In the genomic region with DNA sequence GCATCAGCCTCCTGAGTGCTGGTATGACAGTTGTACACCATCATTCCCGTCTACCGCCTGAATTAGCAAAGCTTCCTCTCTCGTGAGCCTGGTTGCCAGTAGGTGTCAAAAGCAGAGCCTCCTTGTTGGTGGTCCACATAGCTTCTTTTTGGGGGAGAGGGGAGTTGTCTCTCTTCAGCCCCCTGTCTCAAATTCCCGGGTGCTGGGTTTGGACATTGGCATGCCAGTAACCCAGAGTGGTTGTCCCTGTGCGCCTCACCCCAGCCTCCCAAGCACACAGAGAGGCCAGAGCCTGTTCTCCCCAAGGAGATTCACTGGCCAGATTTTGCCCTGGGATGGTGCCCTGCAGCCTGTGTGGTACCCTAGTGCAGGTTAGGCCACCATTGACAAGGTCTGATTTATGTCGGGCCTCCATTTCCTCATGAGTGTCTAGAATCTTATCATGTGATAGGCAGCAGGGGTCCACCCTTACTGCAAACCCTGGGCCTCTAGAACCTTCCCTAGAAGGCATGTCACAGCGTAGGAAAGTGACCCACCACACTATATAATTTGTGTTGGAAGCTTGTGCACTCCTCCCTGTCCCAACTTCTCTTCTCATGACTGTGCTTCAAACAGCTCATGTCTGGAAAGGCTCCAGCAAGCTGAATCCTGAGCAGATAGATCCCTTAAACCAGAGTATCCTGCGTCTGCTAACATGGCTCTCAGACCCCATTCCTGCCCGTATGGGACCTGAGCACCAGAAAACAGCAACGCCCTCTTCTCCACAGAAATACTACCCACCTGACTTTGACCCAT, we compare ENCODE assay signal across 8 mouse cellular contexts. TPM values are rescaled to one million over a fixed set of nuclear protein-coding genes. Genes with fewer than 3 reads are reported as not detected.
A peak's percentile ranks its signal among the peaks of the same experiment; 100 is the strongest.
DNase-seq lines count a peak whose midpoint lies in the region; ATAC-seq lines count a peak whose summit lies in the region.

No protein-coding gene starts in this region.

- H3K36me3 ChIP-seq in megakaryocyte, embryonic 14.5 days (replicated peaks; ENCODE audit: low read length), result peaks cover 63% of the 10 kb centered on the region
- H3K36me3 ChIP-seq in erythroblast, embryonic 14.5 days (ENCODE audit: control insufficient read depth), result peaks cover 48% of the 10 kb centered on the region
- peaks cover 9% of the 10 kb centered on the region for H3K36me3 ChIP-seq in intestine, embryonic 16.5 days (ENCODE audit: control insufficient read depth, insufficient read depth, low read length)
- peaks cover 19% of the 10 kb centered on the region for H3K36me3 ChIP-seq in neural tube, embryonic 15.5 days

- DNase-seq in B cell, adult 2 months, result no peak
- no peak for DNase-seq in adrenal gland, adult 18-20 months (ENCODE audit: low spot score in 2 of 2)
- DNase-seq in adrenal gland, postnatal 14 days, result no peak

- peak overlapping the region; percentile 75 for H3K9ac ChIP-seq in intestine, embryonic 16.5 days (ENCODE audit: low read depth, low read length)
- H3K9ac ChIP-seq in neural tube, embryonic 15.5 days (replicated peaks), result peak overlapping the region; percentile 53

- no peak for ATAC-seq in megakaryocyte, adult 5-6 weeks (ENCODE audit: poor library complexity, severe bottlenecking)
- ATAC-seq in intestine, embryonic 16.5 days, result no peak
- ATAC-seq in neural tube, embryonic 15.5 days (ENCODE audit: low FRiP score), result no peak

- 74% methylated on average over 10 of the region's 10 CpGs for WGBS in intestine, embryonic 16.5 days
- WGBS in neural tube, embryonic 15.5 days, result 81% methylated on average over 10 of the region's 10 CpGs

- no peaks in the 10 kb centered on the region for H3K9me3 ChIP-seq in megakaryocyte, embryonic 14.5 days
- no peaks in the 10 kb centered on the region for H3K9me3 ChIP-seq in erythroblast, embryonic 14.5 days (ENCODE audit: control insufficient read depth, low read length)
- no peaks in the 10 kb centered on the region for H3K9me3 ChIP-seq in intestine, embryonic 16.5 days (ENCODE audit: control insufficient read depth, low read length)
- H3K9me3 ChIP-seq in neural tube, embryonic 15.5 days (replicated peaks), result no peaks in the 10 kb centered on the region

- peaks cover 75% of the 10 kb centered on the region for H3K4me1 ChIP-seq in megakaryocyte, embryonic 14.5 days
- H3K4me1 ChIP-seq in erythroblast, embryonic 14.5 days (ENCODE audit: control insufficient read depth), result peaks cover 46% of the 10 kb centered on the region
- peaks cover 31% of the 10 kb centered on the region for H3K4me1 ChIP-seq in intestine, embryonic 16.5 days (ENCODE audit: control insufficient read depth, insufficient read depth, low read length)
- peaks cover 48% of the 10 kb centered on the region for H3K4me1 ChIP-seq in neural tube, embryonic 15.5 days

- H3K27ac ChIP-seq in intestine, embryonic 16.5 days (ENCODE audit: low read length), result no peak overlapping the region; the same call in 1 of the 2 replicates
- H3K27ac ChIP-seq in neural tube, embryonic 15.5 days (replicated peaks), result peak overlapping the region; percentile 98

- peak overlapping the region; percentile 73 for H3K4me2 ChIP-seq in intestine, embryonic 16.5 days (ENCODE audit: low read depth, low read length)
- peak overlapping the region; percentile 70 for H3K4me2 ChIP-seq in neural tube, embryonic 15.5 days

- peak overlapping the region; percentile 95 for H3K4me3 ChIP-seq in megakaryocyte, embryonic 14.5 days (replicated peaks)
- H3K4me3 ChIP-seq in erythroblast, embryonic 14.5 days (replicated peaks), result peak overlapping the region; percentile 66
- peak overlapping the region; percentile 68 for H3K4me3 ChIP-seq in intestine, embryonic 16.5 days (ENCODE audit: low read length)
- peak overlapping the region; percentile 58 for H3K4me3 ChIP-seq in neural tube, embryonic 15.5 days (replicated peaks)

- H3K27me3 ChIP-seq in megakaryocyte, embryonic 14.5 days (replicated peaks), result no peaks in the 10 kb centered on the region
- peaks cover 4% of the 10 kb centered on the region for H3K27me3 ChIP-seq in erythroblast, embryonic 14.5 days (ENCODE audit: control insufficient read depth)
- H3K27me3 ChIP-seq in intestine, embryonic 16.5 days (replicated peaks; ENCODE audit: control insufficient read depth, insufficient read depth, low read length), result peaks cover under 1% of the 10 kb centered on the region; the same call in 1 of the 2 replicates
- no peaks in the 10 kb centered on the region; the same call in 1 of the 2 replicates for H3K27me3 ChIP-seq in neural tube, embryonic 15.5 days (replicated peaks)

RNA-seq across cellular contexts. Expression of a gene that starts 1.2 kb away (rescaled TPM):
- 15.6 and 33.1 TPM in 2 replicates for polyA plus RNA-seq in megakaryocyte, embryonic 14.5 days (2012; ENCODE audit: insufficient read depth, low replicate concordance)
- 6.3 and 10.9 TPM in 2 replicates for total RNA-seq in megakaryocyte, adult 5-6 weeks (2015)
- 14.7 and 17.1 TPM in 2 replicates for total RNA-seq in megakaryocyte, adult 5-6 weeks (2017)
- 1.6 and 1.7 TPM in 2 replicates for polyA plus RNA-seq in erythroblast, embryonic 14.5 days (2012)
- 19.7 and 21.5 TPM in 2 replicates for polyA plus RNA-seq in intestine, embryonic 16.5 days (2015; fragmentation: Nextera tagmentation; extraction: Ambion mirVana)
- polyA plus RNA-seq in neural tube, embryonic 15.5 days (2015; fragmentation: Nextera tagmentation; extraction: Ambion mirVana), result 19.5 and 23.5 TPM in 2 replicates
- 10 to 100 TPM; 17.4 to 17.9 TPM for total RNA-seq in adrenal gland, adult 18-20 months (2021)
- total RNA-seq in adrenal gland, postnatal 14 days (2021), result 18.2 and 24.8 TPM in 2 replicates

RNA-seq across cellular contexts. Expression of a gene that starts 7.7 kb away (rescaled TPM):
- polyA plus RNA-seq in megakaryocyte, embryonic 14.5 days (2012; ENCODE audit: insufficient read depth, low replicate concordance), result 114 and 143 TPM in 2 replicates
- total RNA-seq in megakaryocyte, adult 5-6 weeks (2015), result 31.8 and 36.1 TPM in 2 replicates
- 16.6 and 34.0 TPM in 2 replicates for total RNA-seq in megakaryocyte, adult 5-6 weeks (2017)
- 0.34 and 0.37 TPM in 2 replicates for polyA plus RNA-seq in erythroblast, embryonic 14.5 days (2012)
- polyA plus RNA-seq in intestine, embryonic 16.5 days (2015; fragmentation: Nextera tagmentation; extraction: Ambion mirVana), result 2.6 and 2.9 TPM in 2 replicates
- polyA plus RNA-seq in neural tube, embryonic 15.5 days (2015; fragmentation: Nextera tagmentation; extraction: Ambion mirVana), result 7.4 and 9.0 TPM in 2 replicates
- 1 to 10 TPM in 1 of 2 experiments, under 1 TPM in 1; 0.70 to 1.3 TPM for total RNA-seq in adrenal gland, adult 18-20 months (2021)
- total RNA-seq in adrenal gland, postnatal 14 days (2021), result 1.2 and 1.6 TPM in 2 replicates

RNA-seq across cellular contexts. Expression of a gene that starts 10.1 kb away (rescaled TPM):
- 2.9 and 15.1 TPM in 2 replicates for polyA plus RNA-seq in megakaryocyte, embryonic 14.5 days (2012; ENCODE audit: insufficient read depth, low replicate concordance)
- not detected in 2 replicates for total RNA-seq in megakaryocyte, adult 5-6 weeks (2015)
- 0.88 TPM in 1 of 2 replicates, not detected in the other for total RNA-seq in megakaryocyte, adult 5-6 weeks (2017)
- not detected in 2 replicates for polyA plus RNA-seq in erythroblast, embryonic 14.5 days (2012)
- polyA plus RNA-seq in intestine, embryonic 16.5 days (2015; fragmentation: Nextera tagmentation; extraction: Ambion mirVana), result 8.6 and 9.0 TPM in 2 replicates
- polyA plus RNA-seq in neural tube, embryonic 15.5 days (2015; fragmentation: Nextera tagmentation; extraction: Ambion mirVana), result 152 and 195 TPM in 2 replicates
- 1 to 10 TPM; 2.0 to 2.2 TPM for total RNA-seq in adrenal gland, adult 18-20 months (2021)
- 1.2 and 3.7 TPM in 2 replicates for total RNA-seq in adrenal gland, postnatal 14 days (2021)

RNA-seq across cellular contexts. Expression of a gene that starts 10.8 kb away (rescaled TPM):
- 0.12 TPM in 1 of 2 replicates, not detected in the other for polyA plus RNA-seq in megakaryocyte, embryonic 14.5 days (2012; ENCODE audit: insufficient read depth, low replicate concordance)
- 9.1 and 12.0 TPM in 2 replicates for total RNA-seq in megakaryocyte, adult 5-6 weeks (2015)
- total RNA-seq in megakaryocyte, adult 5-6 weeks (2017), result 4.6 and 7.0 TPM in 2 replicates
- polyA plus RNA-seq in erythroblast, embryonic 14.5 days (2012), result not detected in 2 replicates
- polyA plus RNA-seq in intestine, embryonic 16.5 days (2015; fragmentation: Nextera tagmentation; extraction: Ambion mirVana), result 4.1 and 4.4 TPM in 2 replicates
- polyA plus RNA-seq in neural tube, embryonic 15.5 days (2015; fragmentation: Nextera tagmentation; extraction: Ambion mirVana), result 9.2 and 9.3 TPM in 2 replicates
- 1 to 10 TPM; 2.3 to 3.5 TPM for total RNA-seq in adrenal gland, adult 18-20 months (2021)
- total RNA-seq in adrenal gland, postnatal 14 days (2021), result 4.4 and 5.4 TPM in 2 replicates

RNA-seq across cellular contexts. Expression of a gene that starts 26.2 kb away (rescaled TPM):
- polyA plus RNA-seq in megakaryocyte, embryonic 14.5 days (2012; ENCODE audit: insufficient read depth, low replicate concordance), result not detected in 2 replicates
- not detected in 2 replicates for total RNA-seq in megakaryocyte, adult 5-6 weeks (2015)
- not detected in 2 replicates for total RNA-seq in megakaryocyte, adult 5-6 weeks (2017)
- not detected in 2 replicates for polyA plus RNA-seq in erythroblast, embryonic 14.5 days (2012)
- 8.4 and 9.7 TPM in 2 replicates for polyA plus RNA-seq in intestine, embryonic 16.5 days (2015; fragmentation: Nextera tagmentation; extraction: Ambion mirVana)
- polyA plus RNA-seq in neural tube, embryonic 15.5 days (2015; fragmentation: Nextera tagmentation; extraction: Ambion mirVana), result 189 and 228 TPM in 2 replicates
- 1 to 10 TPM; 2.3 to 4.3 TPM for total RNA-seq in adrenal gland, adult 18-20 months (2021)
- 1.6 and 2.9 TPM in 2 replicates for total RNA-seq in adrenal gland, postnatal 14 days (2021)

Comparison
In these comparisons a context has a peak if more than half of its experiments do, and no peak if none do; other contexts are left out.
1. RNA of a gene that starts 7.7 kb away (polyA plus RNA-seq): 114 to 143 TPM in megakaryocyte, embryonic 14.5 days; 7.4 to 9.0 TPM in neural tube, embryonic 15.5 days, 2.6 to 2.9 TPM in intestine, embryonic 16.5 days and 0.34 to 0.37 TPM in erythroblast, embryonic 14.5 days; every median in the first group is over 10 times any median in the second.
2. Peak in every context shown above with its lines, with median percentiles within 50 percentile points of each other: H3K4me3 ChIP-seq.